Mouse (Mus musculus) frontal cortex, postnatal 36 days (tissue): ENCODE results near the gene Snx13.

ENCODE experiments used
- DNase-seq, 2 experiments: peaks; one replicate each; pipeline ENCODE4 v3.0.0; 2022; ENCODE audit warnings: low spot score in 2 of 2

The Snx13 gene

GRCm38 (mm10) chr12:35047320-35048225, 587 bp downstream of the Snx13 start:
- DNase-seq, result peak; percentile 26 to 50

- no peak for DNase-seq
Observed at GRCm38 (mm10) chr12:35048891-35049290, 1.9 kb downstream of the Snx13 start.

GRCm38 (mm10) chr12:35050501-35050900, 3.5 kb downstream of the Snx13 start:
- DNase-seq, result no peak

GRCm38 (mm10) chr12:35050964-35051758, 4.2 kb downstream of the Snx13 start:
- DNase-seq, result no peak

- DNase-seq, result no peak
Observed at GRCm38 (mm10) chr12:35054420-35054819, 7.4 kb downstream of the Snx13 start.

- DNase-seq, result no peak
Observed at GRCm38 (mm10) chr12:35055114-35056095, 8.4 kb downstream of the Snx13 start.

GRCm38 (mm10) chr12:35063697-35064468, 16.9 kb downstream of the Snx13 start:
- DNase-seq, result no peak

GRCm38 (mm10) chr12:35067621-35068020, 20.6 kb downstream of the Snx13 start:
- DNase-seq, result no peak

- DNase-seq, result peak in 1 of 2 experiments; percentile 22
Observed at GRCm38 (mm10) chr12:35071336-35071735, 24.4 kb downstream of the Snx13 start.

GRCm38 (mm10) chr12:35072178-35072577, 25.2 kb downstream of the Snx13 start:
- no peak for DNase-seq

- no peak for DNase-seq
Observed at GRCm38 (mm10) chr12:35075993-35076392, 29.0 kb downstream of the Snx13 start.

- DNase-seq, result no peak
Observed at GRCm38 (mm10) chr12:35123549-35123948, 76.6 kb downstream of the Snx13 start.

- DNase-seq, result no peak
Observed at GRCm38 (mm10) chr12:35153186-35153585, 106.2 kb downstream of the Snx13 start.

GRCm38 (mm10) chr12:35154149-35154548, 107.2 kb downstream of the Snx13 start:
- DNase-seq, result no peak

GRCm38 (mm10) chr12:35157237-35157636, 110.3 kb downstream of the Snx13 start:
- no peak for DNase-seq

- no peak for DNase-seq
Observed at GRCm38 (mm10) chr12:35161690-35162089, 114.7 kb downstream of the Snx13 start.

- DNase-seq, result no peak
Observed at GRCm38 (mm10) chr12:35170275-35170674, 123.3 kb downstream of the Snx13 start.

GRCm38 (mm10) chr12:35175938-35176337, 129.0 kb downstream of the Snx13 start:
- no peak for DNase-seq

GRCm38 (mm10) chr12:35176628-35177027, 129.6 kb downstream of the Snx13 start:
- DNase-seq, result no peak

- DNase-seq, result peak; percentile 84 to 92
Observed at GRCm38 (mm10) chr12:35182675-35183074, 135.7 kb downstream of the Snx13 start.

GRCm38 (mm10) chr12:35184261-35184660, 137.3 kb downstream of the Snx13 start:
- no peak for DNase-seq
